Mouse (Mus musculus) kidney, postnatal 36 days (tissue): ENCODE results near the gene Ubl5.
"Not testable (repeated sequence)": the region's sequence is repeated elsewhere in the genome, so short reads cannot be mapped to it uniquely, and the experiment has no call there.

Experiments
- DNase-seq, 2 experiments: peaks; one replicate each; pipeline ENCODE4 v3.0.0; 2021 to 2022; ENCODE audit warnings: mixed read lengths in 2 of 2

The Ubl5 gene

GRCm38 (mm10) chr9:20642101-20642895, at the start of gene Ubl5:
Gene Ubl5, plus strand, starts transcription at chr9:20642878.
- DNase-seq, result peak; percentile 93 to 94

GRCm38 (mm10) chr9:20601270-20601669, 41.4 kb upstream of the Ubl5 start:
- DNase-seq, result no peak

GRCm38 (mm10) chr9:20606269-20606668, 36.4 kb upstream of the Ubl5 start:
- no peak for DNase-seq

GRCm38 (mm10) chr9:20607100-20607974, 35.3 kb upstream of the Ubl5 start:
- DNase-seq, result peak; percentile 86 to 87

- DNase-seq, result no peak
Measured at GRCm38 (mm10) chr9:20609831-20610464, 32.7 kb upstream of the Ubl5 start.

- no peak for DNase-seq
Measured at GRCm38 (mm10) chr9:20611976-20612375, 30.7 kb upstream of the Ubl5 start.

- DNase-seq, result no peak
Measured at GRCm38 (mm10) chr9:20616685-20617084, 26.0 kb upstream of the Ubl5 start.

- no peak for DNase-seq
Measured at GRCm38 (mm10) chr9:20631332-20631731, 11.3 kb upstream of the Ubl5 start.

GRCm38 (mm10) chr9:20635676-20636075, 7.0 kb upstream of the Ubl5 start:
- DNase-seq, result not testable (repeated sequence)

- DNase-seq, result no peak
Measured at GRCm38 (mm10) chr9:20636256-20636655, 6.4 kb upstream of the Ubl5 start.

GRCm38 (mm10) chr9:20636790-20637189, 5.9 kb upstream of the Ubl5 start:
- DNase-seq, result no peak

- no peak for DNase-seq
Measured at GRCm38 (mm10) chr9:20638552-20638951, 4.1 kb upstream of the Ubl5 start.

- DNase-seq, result no peak
Measured at GRCm38 (mm10) chr9:20639486-20639885, 3.2 kb upstream of the Ubl5 start.

GRCm38 (mm10) chr9:20641501-20641900, 1.2 kb upstream of the Ubl5 start:
- DNase-seq, result no peak

- peak; percentile 90 to 92 for DNase-seq
Measured at GRCm38 (mm10) chr9:20642896-20643466, 303 bp downstream of the Ubl5 start.

- no peak for DNase-seq
Measured at GRCm38 (mm10) chr9:20643781-20644180, 1.1 kb downstream of the Ubl5 start.

GRCm38 (mm10) chr9:20644360-20645081, 1.8 kb downstream of the Ubl5 start, which contains the start of gene Fbxl12:
Gene Fbxl12, minus strand, starts transcription at chr9:20644767.
- DNase-seq, result peak; percentile 85

- DNase-seq, result no peak
Measured at GRCm38 (mm10) chr9:20645121-20645520, 2.4 kb downstream of the Ubl5 start.

GRCm38 (mm10) chr9:20651602-20652259, 9.1 kb downstream of the Ubl5 start, which contains the start of gene Pin1:
Gene Pin1, plus strand, starts transcription at chr9:20652095.
- DNase-seq, result peak; percentile 99 to 100

- no peak for DNase-seq
Measured at GRCm38 (mm10) chr9:20652260-20652658, 9.6 kb downstream of the Ubl5 start.

GRCm38 (mm10) chr9:20653859-20654258, 11.2 kb downstream of the Ubl5 start:
- DNase-seq, result no peak
